Mouse (Mus musculus): ENCODE measurements around the gene Fbxl13. TPM values are rescaled to one million over a fixed set of nuclear protein-coding genes. Genes with fewer than 3 reads are reported as not detected.

Fbxl13 gene
- polyA plus RNA-seq, 1 experiment from 2014 or later, result 0.58 TPM

- no peaks in the 10 kb centered on the region for H3K9me3 ChIP-seq
- H3K4me2 ChIP-seq, result no peak overlapping the region
- no peak overlapping the region for H3K27ac ChIP-seq
- H3K27me3 ChIP-seq, result no peaks in the 10 kb centered on the region
- no peak overlapping the region for H3K9ac ChIP-seq
- 80% methylated on average over 10 of the region's 10 CpGs for WGBS
- no peaks in the 10 kb centered on the region for H3K36me3 ChIP-seq
- no peaks in the 10 kb centered on the region for H3K4me1 ChIP-seq (replicated peaks)
- ATAC-seq (ENCODE audit: low FRiP score), result no peak
- no peak overlapping the region for H3K4me3 ChIP-seq
Measured at GRCm38 (mm10) chr5:21500133-21500532, 145.3 kb downstream of the Fbxl13 start.

GRCm38 (mm10) chr5:21498925-21499324 lies 146.5 kb downstream of the Fbxl13 start:
- Histone ChIP-seq H3K27me3 (no peaks in the 10 kb centered on the region), H3K27ac (no peak overlapping the region), H3K36me3 (no peaks in the 10 kb centered on the region), H3K9me3 (no peaks in the 10 kb centered on the region), H3K4me2 (no peak overlapping the region), H3K4me3 (no peak overlapping the region), H3K9ac (no peak overlapping the region), H3K4me1 (replicated peaks) (no peaks in the 10 kb centered on the region)
- 83% methylated on average over 11 of the region's 11 CpGs for WGBS
- no peak for ATAC-seq (ENCODE audit: low FRiP score)

GRCm38 (mm10) chr5:21498490-21498889 lies 146.9 kb downstream of the Fbxl13 start:
- H3K9me3 ChIP-seq, result no peaks in the 10 kb centered on the region
- H3K27me3 ChIP-seq, result no peaks in the 10 kb centered on the region
- H3K27ac ChIP-seq, result no peak overlapping the region
- ATAC-seq (ENCODE audit: low FRiP score), result no peak
- no peak overlapping the region for H3K9ac ChIP-seq
- no peaks in the 10 kb centered on the region for H3K4me1 ChIP-seq (replicated peaks)
- WGBS, result 94% methylated on average over 2 of the region's 2 CpGs
- H3K4me3 ChIP-seq, result no peak overlapping the region
- no peak overlapping the region for H3K4me2 ChIP-seq
- no peaks in the 10 kb centered on the region for H3K36me3 ChIP-seq

- Histone ChIP-seq H3K4me3 (no peak overlapping the region), H3K27ac (no peak overlapping the region), H3K4me1 (replicated peaks) (no peaks in the 10 kb centered on the region), H3K9ac (no peak overlapping the region), H3K9me3 (no peaks in the 10 kb centered on the region), H3K4me2 (no peak overlapping the region), H3K36me3 (no peaks in the 10 kb centered on the region), H3K27me3 (no peaks in the 10 kb centered on the region)
- 69% methylated on average over 3 of the region's 3 CpGs for WGBS
- no peak for ATAC-seq (ENCODE audit: low FRiP score)
Measured at GRCm38 (mm10) chr5:21496881-21497280, 148.6 kb downstream of the Fbxl13 start.

GRCm38 (mm10) chr5:21496321-21496720 lies 149.1 kb downstream of the Fbxl13 start:
- no peak overlapping the region for H3K4me2 ChIP-seq
- no peaks in the 10 kb centered on the region for H3K36me3 ChIP-seq
- no peaks in the 10 kb centered on the region for H3K27me3 ChIP-seq
- H3K4me1 ChIP-seq (replicated peaks), result peaks cover 2% of the 10 kb centered on the region; the same call in 1 of the 2 replicates
- H3K9ac ChIP-seq, result no peak overlapping the region
- no peak overlapping the region for H3K27ac ChIP-seq
- WGBS, result 81% methylated on average over 6 of the region's 6 CpGs
- ATAC-seq (ENCODE audit: low FRiP score), result no peak
- H3K9me3 ChIP-seq, result no peaks in the 10 kb centered on the region
- no peak overlapping the region for H3K4me3 ChIP-seq

- Histone ChIP-seq H3K9ac (no peak overlapping the region), H3K27me3 (no peaks in the 10 kb centered on the region), H3K27ac (no peak overlapping the region), H3K4me3 (no peak overlapping the region), H3K9me3 (no peaks in the 10 kb centered on the region), H3K4me1 (replicated peaks) (peaks cover 4% of the 10 kb centered on the region; the same call in 1 of the 2 replicates), H3K36me3 (no peaks in the 10 kb centered on the region), H3K4me2 (no peak overlapping the region)
- ATAC-seq (ENCODE audit: low FRiP score), result no peak
- whole genome bisulfite sequencing, result 67% methylated on average over 3 of the region's 3 CpGs
Measured at GRCm38 (mm10) chr5:21494781-21495180, 150.7 kb downstream of the Fbxl13 start.

- peaks cover 9% of the 10 kb centered on the region; the same call in 1 of the 2 replicates for H3K4me1 ChIP-seq (replicated peaks)
- no peak overlapping the region for H3K4me2 ChIP-seq
- H3K9me3 ChIP-seq, result no peaks in the 10 kb centered on the region
- no peaks in the 10 kb centered on the region for H3K36me3 ChIP-seq
- WGBS, result 92% methylated on average over 8 of the region's 8 CpGs
- no peak overlapping the region for H3K9ac ChIP-seq
- no peaks in the 10 kb centered on the region for H3K27me3 ChIP-seq
- no peak for ATAC-seq (ENCODE audit: low FRiP score)
- no peak overlapping the region for H3K4me3 ChIP-seq
- H3K27ac ChIP-seq, result no peak overlapping the region
Measured at GRCm38 (mm10) chr5:21493294-21493999, 152.0 kb downstream of the Fbxl13 start.

- WGBS, result 80% methylated on average over 3 of the region's 3 CpGs
- H3K9me3 ChIP-seq, result no peaks in the 10 kb centered on the region
- no peak overlapping the region for H3K4me3 ChIP-seq
- no peak for ATAC-seq (ENCODE audit: low FRiP score)
- no peak overlapping the region for H3K4me2 ChIP-seq
- H3K9ac ChIP-seq, result no peak overlapping the region
- peaks cover 9% of the 10 kb centered on the region; the same call in 1 of the 2 replicates for H3K4me1 ChIP-seq (replicated peaks)
- no peak overlapping the region for H3K27ac ChIP-seq
- no peaks in the 10 kb centered on the region for H3K27me3 ChIP-seq
- H3K36me3 ChIP-seq, result no peaks in the 10 kb centered on the region
Measured at GRCm38 (mm10) chr5:21492213-21492612, 153.2 kb downstream of the Fbxl13 start.

GRCm38 (mm10) chr5:21491469-21491868 lies 154.0 kb downstream of the Fbxl13 start:
- Histone ChIP-seq H3K36me3 (no peaks in the 10 kb centered on the region), H3K27ac (no peak overlapping the region), H3K4me2 (no peak overlapping the region), H3K9me3 (no peaks in the 10 kb centered on the region), H3K4me3 (no peak overlapping the region), H3K27me3 (no peaks in the 10 kb centered on the region), H3K4me1 (replicated peaks) (peaks cover 9% of the 10 kb centered on the region; the same call in 1 of the 2 replicates), H3K9ac (no peak overlapping the region)
- WGBS, result 25% methylated on average over 2 of the region's 2 CpGs
- no peak for ATAC-seq (ENCODE audit: low FRiP score)

- no peak for ATAC-seq (ENCODE audit: low FRiP score)
- Histone ChIP-seq H3K4me2 (no peak overlapping the region), H3K4me1 (replicated peaks) (peaks cover 9% of the 10 kb centered on the region; the same call in 1 of the 2 replicates), H3K9ac (no peak overlapping the region), H3K27me3 (no peaks in the 10 kb centered on the region), H3K36me3 (no peaks in the 10 kb centered on the region), H3K27ac (no peak overlapping the region), H3K9me3 (no peaks in the 10 kb centered on the region), H3K4me3 (no peak overlapping the region)
- 67% methylated on average over 4 of the region's 4 CpGs for WGBS
Measured at GRCm38 (mm10) chr5:21489135-21489534, 156.3 kb downstream of the Fbxl13 start.

- ATAC-seq (ENCODE audit: low FRiP score), result no peak
- Histone ChIP-seq H3K4me2 (no peak overlapping the region), H3K4me1 (replicated peaks) (peaks cover 9% of the 10 kb centered on the region; the same call in 1 of the 2 replicates), H3K4me3 (no peak overlapping the region), H3K36me3 (no peaks in the 10 kb centered on the region), H3K9ac (no peak overlapping the region), H3K9me3 (no peaks in the 10 kb centered on the region), H3K27me3 (no peaks in the 10 kb centered on the region), H3K27ac (no peak overlapping the region)
- WGBS, result 89% methylated on average over 5 of the region's 5 CpGs
Measured at GRCm38 (mm10) chr5:21488506-21488905, 156.9 kb downstream of the Fbxl13 start.

GRCm38 (mm10) chr5:21487716-21488115 lies 157.7 kb downstream of the Fbxl13 start:
- Histone ChIP-seq H3K9ac (no peak overlapping the region), H3K27ac (no peak overlapping the region), H3K36me3 (no peaks in the 10 kb centered on the region), H3K4me3 (no peak overlapping the region), H3K27me3 (no peaks in the 10 kb centered on the region), H3K4me2 (no peak overlapping the region), H3K9me3 (no peaks in the 10 kb centered on the region), H3K4me1 (replicated peaks) (peaks cover 9% of the 10 kb centered on the region; the same call in 1 of the 2 replicates)
- 89% methylated on average over 3 of the region's 3 CpGs for WGBS
- ATAC-seq (ENCODE audit: low FRiP score), result no peak

GRCm38 (mm10) chr5:21487306-21487705 lies 158.1 kb downstream of the Fbxl13 start:
- no peak overlapping the region for H3K27ac ChIP-seq
- H3K27me3 ChIP-seq, result no peaks in the 10 kb centered on the region
- no peak overlapping the region for H3K4me3 ChIP-seq
- no peak for ATAC-seq (ENCODE audit: low FRiP score)
- no peaks in the 10 kb centered on the region for H3K9me3 ChIP-seq
- H3K4me2 ChIP-seq, result no peak overlapping the region
- 83% methylated on average over 3 of the region's 3 CpGs for WGBS
- H3K4me1 ChIP-seq (replicated peaks), result peaks cover 9% of the 10 kb centered on the region; the same call in 1 of the 2 replicates
- H3K9ac ChIP-seq, result no peak overlapping the region
- no peaks in the 10 kb centered on the region for H3K36me3 ChIP-seq

All from hindbrain, embryonic 13.5 days (tissue).